Mouse (Mus musculus): Measurements from ENCODE around the gene Tcf7. TPM values are rescaled to one million over a fixed set of nuclear protein-coding genes. Genes with fewer than 3 reads are reported as not detected.

Gene Tcf7
- polyA plus RNA-seq, 1 experiment from 2014 or later = 2.3 TPM

- Histone ChIP-seq H3K27ac (no peak overlapping the region), H3K4me1 (peaks cover 22% of the 10 kb centered on the region), H3K9me3 (replicated peaks) (no peaks in the 10 kb centered on the region), H3K4me2 (no peak overlapping the region), H3K27me3 (peaks cover 46% of the 10 kb centered on the region), H3K9ac (no peak overlapping the region), H3K4me3 (no peak overlapping the region), H3K36me3 (ENCODE audit: poor library complexity, severe bottlenecking) (no peaks in the 10 kb centered on the region)
- ATAC-seq = no peak
- 90% methylated on average over 11 of the region's 11 CpGs for WGBS
Measured at GRCm38 (mm10) chr11:52280566-52281455, 2.0 kb downstream of the Tcf7 start.

GRCm38 (mm10) chr11:52279611-52280145, 3.1 kb downstream of the Tcf7 start:
- no peak for ATAC-seq
- H3K27ac ChIP-seq = no peak overlapping the region
- no peaks in the 10 kb centered on the region for H3K9me3 ChIP-seq (replicated peaks)
- H3K9ac ChIP-seq = no peak overlapping the region
- peaks cover 20% of the 10 kb centered on the region for H3K4me1 ChIP-seq
- H3K36me3 ChIP-seq (ENCODE audit: poor library complexity, severe bottlenecking) = no peaks in the 10 kb centered on the region
- 96% methylated on average over 8 of the region's 8 CpGs for WGBS
- H3K4me3 ChIP-seq = no peak overlapping the region
- H3K27me3 ChIP-seq = peaks cover 35% of the 10 kb centered on the region
- H3K4me2 ChIP-seq = no peak overlapping the region

GRCm38 (mm10) chr11:52278991-52279390, 3.8 kb downstream of the Tcf7 start:
- no peak overlapping the region for H3K9ac ChIP-seq
- no peak overlapping the region for H3K4me2 ChIP-seq
- H3K36me3 ChIP-seq (ENCODE audit: poor library complexity, severe bottlenecking) = no peaks in the 10 kb centered on the region
- H3K27me3 ChIP-seq = peaks cover 29% of the 10 kb centered on the region
- no peak overlapping the region for H3K4me3 ChIP-seq
- peaks cover 13% of the 10 kb centered on the region for H3K4me1 ChIP-seq
- no peak for ATAC-seq
- 93% methylated on average over 6 of the region's 6 CpGs for WGBS
- no peaks in the 10 kb centered on the region for H3K9me3 ChIP-seq (replicated peaks)
- no peak overlapping the region for H3K27ac ChIP-seq

- Histone ChIP-seq H3K4me2 (no peak overlapping the region), H3K4me1 (peaks cover 6% of the 10 kb centered on the region), H3K4me3 (no peak overlapping the region), H3K9ac (no peak overlapping the region), H3K27ac (no peak overlapping the region), H3K9me3 (replicated peaks) (no peaks in the 10 kb centered on the region), H3K36me3 (ENCODE audit: poor library complexity, severe bottlenecking) (no peaks in the 10 kb centered on the region), H3K27me3 (peaks cover 21% of the 10 kb centered on the region)
- ATAC-seq = no peak
- 91% methylated on average over 3 of the region's 3 CpGs for WGBS
Measured at GRCm38 (mm10) chr11:52278164-52278563, 4.7 kb downstream of the Tcf7 start.

GRCm38 (mm10) chr11:52277433-52278150, 5.2 kb downstream of the Tcf7 start:
- H3K4me1 ChIP-seq = peaks cover 3% of the 10 kb centered on the region
- no peak overlapping the region for H3K4me3 ChIP-seq
- no peak for ATAC-seq
- H3K9ac ChIP-seq = no peak overlapping the region
- WGBS = 94% methylated on average over 6 of the region's 6 CpGs
- no peaks in the 10 kb centered on the region for H3K9me3 ChIP-seq (replicated peaks)
- H3K27ac ChIP-seq = no peak overlapping the region
- H3K36me3 ChIP-seq (ENCODE audit: poor library complexity, severe bottlenecking) = no peaks in the 10 kb centered on the region
- no peak overlapping the region for H3K4me2 ChIP-seq
- H3K27me3 ChIP-seq = peaks cover 17% of the 10 kb centered on the region

GRCm38 (mm10) chr11:52276961-52277391, 5.8 kb downstream of the Tcf7 start:
- WGBS = 90% methylated on average over 8 of the region's 8 CpGs
- no peak for ATAC-seq
- H3K27ac ChIP-seq = no peak overlapping the region
- H3K4me2 ChIP-seq = no peak overlapping the region
- H3K9me3 ChIP-seq (replicated peaks) = no peaks in the 10 kb centered on the region
- peaks cover 12% of the 10 kb centered on the region for H3K27me3 ChIP-seq
- no peak overlapping the region for H3K4me3 ChIP-seq
- no peaks in the 10 kb centered on the region for H3K4me1 ChIP-seq
- H3K9ac ChIP-seq = no peak overlapping the region
- no peaks in the 10 kb centered on the region for H3K36me3 ChIP-seq (ENCODE audit: poor library complexity, severe bottlenecking)

GRCm38 (mm10) chr11:52275774-52276555, 6.8 kb downstream of the Tcf7 start:
- WGBS = 82% methylated on average over 9 of the region's 9 CpGs
- peaks cover 3% of the 10 kb centered on the region; the same call in 1 of the 2 replicates for H3K27me3 ChIP-seq
- no peak overlapping the region for H3K4me2 ChIP-seq
- H3K9me3 ChIP-seq (replicated peaks) = no peaks in the 10 kb centered on the region
- H3K4me3 ChIP-seq = no peak overlapping the region
- H3K36me3 ChIP-seq (ENCODE audit: poor library complexity, severe bottlenecking) = no peaks in the 10 kb centered on the region
- H3K4me1 ChIP-seq = no peaks in the 10 kb centered on the region
- H3K9ac ChIP-seq = no peak overlapping the region
- H3K27ac ChIP-seq = no peak overlapping the region
- ATAC-seq = no peak

GRCm38 (mm10) chr11:52275366-52275765, 7.4 kb downstream of the Tcf7 start:
- Histone ChIP-seq H3K27ac (no peak overlapping the region), H3K4me3 (no peak overlapping the region), H3K4me2 (no peak overlapping the region), H3K9ac (no peak overlapping the region), H3K9me3 (replicated peaks) (no peaks in the 10 kb centered on the region), H3K36me3 (ENCODE audit: poor library complexity, severe bottlenecking) (no peaks in the 10 kb centered on the region), H3K4me1 (no peaks in the 10 kb centered on the region), H3K27me3 (peaks cover 3% of the 10 kb centered on the region; the same call in 1 of the 2 replicates)
- no peak for ATAC-seq
- 88% methylated on average over 8 of the region's 8 CpGs for WGBS

- Histone ChIP-seq H3K27me3 (no peaks in the 10 kb centered on the region), H3K9ac (no peak overlapping the region), H3K4me1 (no peaks in the 10 kb centered on the region), H3K9me3 (replicated peaks) (no peaks in the 10 kb centered on the region), H3K4me3 (no peak overlapping the region), H3K4me2 (no peak overlapping the region), H3K27ac (no peak overlapping the region), H3K36me3 (ENCODE audit: poor library complexity, severe bottlenecking) (no peaks in the 10 kb centered on the region)
- ATAC-seq = no peak
- 91% methylated on average over 20 of the region's 20 CpGs for WGBS
Measured at GRCm38 (mm10) chr11:52274456-52275112, 8.2 kb downstream of the Tcf7 start.

GRCm38 (mm10) chr11:52273942-52274330, 8.9 kb downstream of the Tcf7 start:
- no peaks in the 10 kb centered on the region for H3K36me3 ChIP-seq (ENCODE audit: poor library complexity, severe bottlenecking)
- no peak for ATAC-seq
- no peak overlapping the region for H3K4me2 ChIP-seq
- no peaks in the 10 kb centered on the region for H3K9me3 ChIP-seq (replicated peaks)
- WGBS = 76% methylated on average over 4 of the region's 4 CpGs
- H3K9ac ChIP-seq = no peak overlapping the region
- no peaks in the 10 kb centered on the region for H3K4me1 ChIP-seq
- H3K27ac ChIP-seq = no peak overlapping the region
- no peaks in the 10 kb centered on the region for H3K27me3 ChIP-seq
- no peak overlapping the region for H3K4me3 ChIP-seq

- no peaks in the 10 kb centered on the region for H3K9me3 ChIP-seq (replicated peaks)
- WGBS = 84% methylated on average over 11 of the region's 11 CpGs
Measured at GRCm38 (mm10) chr11:52273183-52273941, 9.5 kb downstream of the Tcf7 start.

More at GRCm38 (mm10) chr11:52273183-52273941, 9.5 kb downstream of the Tcf7 start:
- no peak overlapping the region for H3K4me2 ChIP-seq
- H3K27me3 ChIP-seq = no peaks in the 10 kb centered on the region
- no peak overlapping the region for H3K4me3 ChIP-seq
- no peaks in the 10 kb centered on the region for H3K4me1 ChIP-seq
- no peak overlapping the region; the same call in 1 of the 2 replicates for H3K27ac ChIP-seq
- no peaks in the 10 kb centered on the region for H3K36me3 ChIP-seq (ENCODE audit: poor library complexity, severe bottlenecking)
- no peak overlapping the region for H3K9ac ChIP-seq
- no peak for ATAC-seq
